ENCODE assay signal across 8 mouse cellular contexts in genomic region chr12:113187011-113187375, GRCm38 (mm10). TPM values are rescaled to one million over a fixed set of nuclear protein-coding genes. Genes with fewer than 3 reads are reported as not detected.
A peak's percentile ranks its signal among the peaks of the same experiment; 100 is the strongest.
DNase-seq lines count a peak whose midpoint lies in the region; ATAC-seq and TF ChIP-seq lines count a peak whose summit lies in the region.

No protein-coding gene starts in this region.

- H3K4me2 ChIP-seq in forebrain, embryonic 14.5 days (ENCODE audit: low read length), result peak overlapping the region; percentile 68
- peak overlapping the region; percentile 63 for H3K4me2 ChIP-seq in liver, embryonic 13.5 days

- 55% methylated on average over 4 of the region's 4 CpGs for WGBS in forebrain, embryonic 14.5 days
- 33% methylated on average over 4 of the region's 4 CpGs for WGBS in liver, embryonic 13.5 days (ENCODE audit: insufficient replicate concordance)

- H3K27ac ChIP-seq in forebrain, embryonic 14.5 days (ENCODE audit: low read depth, low read length), result no peak overlapping the region
- no peak overlapping the region for H3K27ac ChIP-seq in liver, embryonic 13.5 days

- peaks cover 59% of the 10 kb centered on the region for H3K27me3 ChIP-seq in E14TG2a.4 (ENCODE audit: insufficient read depth, low read length)
- no peaks in the 10 kb centered on the region for H3K27me3 ChIP-seq in forebrain, embryonic 14.5 days (replicated peaks; ENCODE audit: control insufficient read depth, insufficient read depth, low read length)
- H3K27me3 ChIP-seq in liver, embryonic 13.5 days, result peaks cover 60% of the 10 kb centered on the region

- H3K36me3 ChIP-seq in E14TG2a.4 (ENCODE audit: insufficient read depth, low read length), result peaks cover 14% of the 10 kb centered on the region
- H3K36me3 ChIP-seq in forebrain, embryonic 14.5 days (ENCODE audit: control insufficient read depth, insufficient read depth, low read length), result peaks cover 32% of the 10 kb centered on the region
- H3K36me3 ChIP-seq in liver, embryonic 13.5 days, result no peaks in the 10 kb centered on the region

- intact Hi-C loops in gastrocnemius, postnatal 14 days (cut with DNase I; ENCODE audit: low total_unique reads), result no loop called here

- H3K4me3 ChIP-seq in E14TG2a.4 (replicated peaks; ENCODE audit: low read length), result peak overlapping the region; percentile 78
- H3K4me3 ChIP-seq in forebrain, embryonic 14.5 days (ENCODE audit: low read depth, low read length), result peak overlapping the region; percentile 71
- H3K4me3 ChIP-seq in liver, embryonic 13.5 days (replicated peaks), result no peak overlapping the region

- H3K9me3 ChIP-seq in E14TG2a.4 (ENCODE audit: low read length), result no peaks in the 10 kb centered on the region
- H3K9me3 ChIP-seq in forebrain, embryonic 14.5 days (replicated peaks; ENCODE audit: control insufficient read depth, low read length), result no peaks in the 10 kb centered on the region
- no peaks in the 10 kb centered on the region for H3K9me3 ChIP-seq in liver, embryonic 13.5 days (replicated peaks)

- peaks cover 42% of the 10 kb centered on the region for H3K4me1 ChIP-seq in E14TG2a.4 (replicated peaks; ENCODE audit: low read depth, low read length)
- peaks cover 12% of the 10 kb centered on the region for H3K4me1 ChIP-seq in forebrain, embryonic 14.5 days (ENCODE audit: control insufficient read depth, insufficient read depth, low read length)
- peaks cover 20% of the 10 kb centered on the region for H3K4me1 ChIP-seq in liver, embryonic 13.5 days (replicated peaks)

- no peak for ATAC-seq in forebrain, embryonic 14.5 days
- ATAC-seq in liver, embryonic 13.5 days (ENCODE audit: low read depth), result no peak

- peak; percentile 3 for DNase-seq in embryo, embryonic 10.5 days (ENCODE audit: low spot score)
- no peak for DNase-seq in embryo, embryonic 11 days
- no peak for DNase-seq in forebrain, embryonic 14.5 days (ENCODE audit: low spot score)
- DNase-seq in liver, embryonic 13.5 days, result no peak
- no peak for DNase-seq in B cell, adult 2 months
- DNase-seq in spleen, postnatal 36 days (ENCODE audit: low spot score in 2 of 2), result no peak
- DNase-seq in gastrocnemius, postnatal 14 days, result no peak

- H3K9ac ChIP-seq in forebrain, embryonic 14.5 days (ENCODE audit: low read length), result peak overlapping the region; percentile 88
- H3K9ac ChIP-seq in liver, embryonic 13.5 days, result no peak overlapping the region

- no peak for TF ChIP-seq CTCF in E14TG2a.4 (conservative IDR thresholded peaks at IDR 0.05; ENCODE audit: low read length)

RNA-seq across cellular contexts. Expression of gene Tmem121, which starts 1.3 kb away (rescaled TPM):
- 28.9 and 31.5 TPM in 2 replicates for polyA plus RNA-seq in forebrain, embryonic 14.5 days (2014; fragmentation: Nextera tagmentation; extraction: Ambion mirVana)
- 0.46 and 0.52 TPM in 2 replicates for polyA plus RNA-seq in liver, embryonic 13.5 days (2015; fragmentation: Nextera tagmentation; extraction: Ambion mirVana)
- under 1 TPM; 0.33 to 0.47 TPM for total RNA-seq in gastrocnemius, postnatal 14 days (2021)

RNA-seq across cellular contexts. Expression of gene Tedc1, which starts 30.8 kb away (rescaled TPM):
- polyA plus RNA-seq in forebrain, embryonic 14.5 days (2014; fragmentation: Nextera tagmentation; extraction: Ambion mirVana), result 9.5 and 10.2 TPM in 2 replicates
- 12.0 and 12.9 TPM in 2 replicates for polyA plus RNA-seq in liver, embryonic 13.5 days (2015; fragmentation: Nextera tagmentation; extraction: Ambion mirVana)
- 1 to 10 TPM in 1 of 2 experiments, under 1 TPM in 1; 0.69 to 1.6 TPM for total RNA-seq in gastrocnemius, postnatal 14 days (2021)

RNA-seq across cellular contexts. Expression of gene Crip1, which starts 40.9 kb away (rescaled TPM):
- polyA plus RNA-seq in forebrain, embryonic 14.5 days (2014; fragmentation: Nextera tagmentation; extraction: Ambion mirVana), result 32.5 and 46.1 TPM in 2 replicates
- polyA plus RNA-seq in liver, embryonic 13.5 days (2015; fragmentation: Nextera tagmentation; extraction: Ambion mirVana), result 84.5 and 94.1 TPM in 2 replicates
- total RNA-seq in gastrocnemius, postnatal 14 days (2021), result 100 to 1,000 TPM; 115 to 139 TPM

RNA-seq across cellular contexts. Expression of gene Crip2, which starts 47.0 kb away (rescaled TPM):
- 354 and 404 TPM in 2 replicates for polyA plus RNA-seq in forebrain, embryonic 14.5 days (2014; fragmentation: Nextera tagmentation; extraction: Ambion mirVana)
- polyA plus RNA-seq in liver, embryonic 13.5 days (2015; fragmentation: Nextera tagmentation; extraction: Ambion mirVana), result 47.9 and 50.4 TPM in 2 replicates
- total RNA-seq in gastrocnemius, postnatal 14 days (2021), result 10 to 100 TPM; 82.5 to 84.7 TPM

Comparison
In these comparisons a context has a peak if more than half of its experiments do, and no peak if none do; other contexts are left out.
1. RNA of gene Tmem121, which starts 1.3 kb away (polyA plus RNA-seq): 28.9 to 31.5 TPM in forebrain, embryonic 14.5 days; 0.46 to 0.52 TPM in liver, embryonic 13.5 days; every median in the first group is over 10 times any median in the second.